Comparison of ENCODE assay signal across 16 mouse cellular contexts in the genomic region with DNA sequence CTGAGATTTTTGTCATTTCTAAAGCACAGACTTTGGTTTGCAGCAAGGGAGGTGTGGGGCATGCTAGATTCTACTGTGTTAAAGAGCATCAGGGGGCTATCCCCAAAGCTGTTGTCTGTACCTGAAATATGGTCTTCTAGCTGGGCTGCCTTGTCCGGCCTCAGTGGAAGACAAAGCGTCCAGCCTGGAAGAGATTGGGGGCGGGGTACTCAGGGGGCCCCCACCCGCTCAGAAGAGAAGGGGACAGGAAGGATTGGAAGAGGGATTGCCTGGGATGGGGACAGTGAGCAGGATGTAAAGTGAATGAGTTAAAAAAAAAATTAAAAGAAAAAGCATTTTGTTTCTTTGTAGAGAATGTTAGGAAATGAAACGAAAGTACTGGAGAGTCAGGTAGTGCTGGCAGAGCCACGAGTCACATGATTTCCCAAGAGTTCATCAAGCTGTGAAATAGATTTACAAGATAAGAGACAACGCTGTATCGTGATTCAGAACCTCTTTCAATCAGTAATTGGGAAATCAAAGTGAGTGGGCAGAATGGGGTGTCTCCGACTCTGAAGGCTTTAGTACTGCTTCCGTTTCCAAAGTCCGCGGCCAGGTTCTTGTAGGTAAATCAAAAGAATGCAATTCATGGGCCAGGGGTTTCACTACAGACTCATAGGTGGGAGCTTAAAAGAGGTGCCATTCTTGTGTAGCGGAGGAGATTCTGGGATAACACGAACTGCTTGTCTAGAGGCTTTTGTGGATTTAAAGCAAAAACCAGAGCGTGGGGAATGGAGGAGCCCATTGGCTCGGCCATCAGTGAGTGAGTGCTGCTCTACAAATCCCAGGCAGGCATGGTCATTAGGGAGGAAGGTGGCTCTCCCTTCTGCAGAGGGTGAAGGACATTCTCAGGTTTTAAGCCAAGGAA. TPM values are rescaled to one million over a fixed set of nuclear protein-coding genes. Genes with fewer than 3 reads are reported as not detected.
DNase-seq lines count a peak whose midpoint lies in the region; ATAC-seq and TF ChIP-seq lines count a peak whose summit lies in the region.
"Had no signal": no experiment of that assay in that cellular context is flagged by ENCODE, and none has a peak within 500 bp of the region (broad histone marks: within the 10 kb centered on the region; RNA-seq: fewer than 3 reads in every experiment).

No protein-coding gene starts in this region.

- DNase-seq in adrenal gland, adult 2 months = peak; percentile 26
- no peak for DNase-seq in adrenal gland, postnatal 4 days (ENCODE audit: low spot score in 2 of 2)
- DNase-seq in hindbrain, postnatal 0 days (ENCODE audit: low spot score) = no peak
- peak; percentile 42 to 52 for DNase-seq in cerebellum, postnatal 14 days
- DNase-seq in left cerebral cortex, adult 2 months (ENCODE audit: extremely low spot score in 1 of 2, low spot score in 2 of 2) = no peak
- no peak for DNase-seq in layer of hippocampus, adult 8-10 months (ENCODE audit: low spot score in 2 of 2)
- DNase-seq: forebrain, postnatal 0 days; gastrocnemius, postnatal 25 days; kidney, postnatal 10 days; liver, embryonic 13.5 days; thymus, adult 18-20 months had no signal

- WGBS in hindbrain, postnatal 0 days = 80% methylated on average over 16 of the region's 16 CpGs
- 88% methylated on average over 16 of the region's 16 CpGs for WGBS in hindbrain, embryonic 13.5 days

- intact Hi-C loops in left cerebral cortex, adult 2 months (cut with DNase I) = no loop called here

- peaks cover 11% of the 10 kb centered on the region for H3K36me3 ChIP-seq in hindbrain, postnatal 0 days (ENCODE audit: insufficient read depth, low read length)
- peaks cover 32% of the 10 kb centered on the region for H3K36me3 ChIP-seq in hindbrain, embryonic 13.5 days

- H3K9me3 ChIP-seq in hindbrain, postnatal 0 days (ENCODE audit: low read length) = no peaks in the 10 kb centered on the region
- no peaks in the 10 kb centered on the region for H3K9me3 ChIP-seq in hindbrain, embryonic 13.5 days
- H3K9me3 ChIP-seq: liver, embryonic 13.5 days had no signal

- H3K27me3 ChIP-seq in hindbrain, postnatal 0 days (ENCODE audit: insufficient read depth, low read length) = no peaks in the 10 kb centered on the region
- H3K27me3 ChIP-seq in hindbrain, embryonic 13.5 days = no peaks in the 10 kb centered on the region
- H3K27me3 ChIP-seq: liver, embryonic 13.5 days had no signal

- no peaks in the 10 kb centered on the region for H3K4me1 ChIP-seq in hindbrain, postnatal 0 days (ENCODE audit: insufficient read depth, low read length)
- H3K4me1 ChIP-seq in hindbrain, embryonic 13.5 days (replicated peaks) = peaks cover 6% of the 10 kb centered on the region

- 0 out of 2 replicates have a peak, but pooled peaks have one; percentile 27 for ATAC-seq in hindbrain, postnatal 0 days
- no peak for ATAC-seq in hindbrain, embryonic 13.5 days (ENCODE audit: low FRiP score)
- peak; percentile 59 for ATAC-seq in CD4-positive, CD25-positive, alpha-beta regulatory T cell, adult 4 months

- H3K9ac ChIP-seq in hindbrain, postnatal 0 days (replicated peaks; ENCODE audit: low read length) = no peak overlapping the region
- no peak overlapping the region for H3K9ac ChIP-seq in hindbrain, embryonic 13.5 days
- H3K9ac ChIP-seq: forebrain, postnatal 0 days; liver, embryonic 13.5 days had no signal

- H3K27ac ChIP-seq in hindbrain, postnatal 0 days = no peak overlapping the region
- H3K27ac ChIP-seq in hindbrain, embryonic 13.5 days = no peak overlapping the region
- no peak overlapping the region for H3K27ac ChIP-seq in left cerebral cortex, adult 2 months
- H3K27ac ChIP-seq: liver, embryonic 13.5 days; macrophage had no signal

- H3K4me2 ChIP-seq in hindbrain, postnatal 0 days (ENCODE audit: low read depth, low read length) = no peak overlapping the region
- no peak overlapping the region for H3K4me2 ChIP-seq in hindbrain, embryonic 13.5 days
- H3K4me2 ChIP-seq: liver, embryonic 13.5 days had no signal

- TF ChIP-seq CTCF in hindbrain, postnatal 0 days (IDR thresholded peaks at IDR 0.05; ENCODE audit: low read depth) = no peak
- TF ChIP-seq CTCF in left cerebral cortex, adult 2 months (IDR thresholded peaks at IDR 0.05) = no peak

- H3K4me3 ChIP-seq in hindbrain, postnatal 0 days (ENCODE audit: low read length) = no peak overlapping the region
- H3K4me3 ChIP-seq in hindbrain, embryonic 13.5 days = no peak overlapping the region
- H3K4me3 ChIP-seq in left cerebral cortex, adult 2 months = no peak overlapping the region
- H3K4me3 ChIP-seq: liver, embryonic 13.5 days had no signal

RNA-seq across cellular contexts. Expression of a gene that starts 8.2 kb away (rescaled TPM):
- 10 to 100 TPM; 33.0 to 35.2 TPM for total RNA-seq in adrenal gland, adult 2 months (2021)
- 38.2 and 38.7 TPM in 2 replicates for polyA plus RNA-seq in adrenal gland, adult 2 months (2012; rRNA removed)
- 10 to 100 TPM; 19.2 to 23.7 TPM for total RNA-seq in adrenal gland, postnatal 4 days (2021)
- total RNA-seq in hindbrain, postnatal 0 days (2014; rRNA removed) = 11.8 and 14.9 TPM in 2 replicates
- 14.0 and 14.5 TPM in 2 replicates for polyA plus RNA-seq in hindbrain, postnatal 0 days (2015; fragmentation: Nextera tagmentation; extraction: Ambion mirVana)
- 15.0 and 15.2 TPM in 2 replicates for polyA plus RNA-seq in hindbrain, embryonic 13.5 days (2015; fragmentation: Nextera tagmentation; extraction: Ambion mirVana)
- polyA plus RNA-seq in CD4-positive, CD25-positive, alpha-beta regulatory T cell, adult 4 months (2017; shearing (Covaris generic)) = 10 to 100 TPM; 16.4 to 19.2 TPM
- total RNA-seq in left cerebral cortex, adult 2 months (2021) = 10 to 100 TPM in 1 of 2 experiments, 1 to 10 TPM in 1; 7.7 to 11.6 TPM
- total RNA-seq in layer of hippocampus, adult 8-10 months (2022) = 10 to 100 TPM; 10.1 to 17.2 (median 13.5) TPM

RNA-seq across cellular contexts. Expression of a gene that starts 21.1 kb away (rescaled TPM):
- total RNA-seq in adrenal gland, adult 2 months (2021) = 10 to 100 TPM; 71.4 to 82.8 TPM
- 40.0 and 45.1 TPM in 2 replicates for polyA plus RNA-seq in adrenal gland, adult 2 months (2012; rRNA removed)
- 10 to 100 TPM; 93.1 to 98.2 TPM for total RNA-seq in adrenal gland, postnatal 4 days (2021)
- 53.7 and 61.6 TPM in 2 replicates for total RNA-seq in hindbrain, postnatal 0 days (2014; rRNA removed)
- polyA plus RNA-seq in hindbrain, postnatal 0 days (2015; fragmentation: Nextera tagmentation; extraction: Ambion mirVana) = 26.7 and 27.4 TPM in 2 replicates
- 22.4 and 23.8 TPM in 2 replicates for polyA plus RNA-seq in hindbrain, embryonic 13.5 days (2015; fragmentation: Nextera tagmentation; extraction: Ambion mirVana)
- polyA plus RNA-seq in CD4-positive, CD25-positive, alpha-beta regulatory T cell, adult 4 months (2017; shearing (Covaris generic)) = 10 to 100 TPM; 29.5 to 34.3 TPM
- total RNA-seq in left cerebral cortex, adult 2 months (2021) = 100 to 1,000 TPM in 1 of 2 experiments, 10 to 100 TPM in 1; 99.8 to 105 TPM
- total RNA-seq in layer of hippocampus, adult 8-10 months (2022) = 10 to 100 TPM; 85.6 to 97.4 (median 89.1) TPM

RNA-seq across cellular contexts. Expression of a gene that starts 31.5 kb away (rescaled TPM):
- not detected for total RNA-seq in adrenal gland, adult 2 months (2021)
- 0.06 TPM in 1 of 2 replicates, not detected in the other for polyA plus RNA-seq in adrenal gland, adult 2 months (2012; rRNA removed)
- total RNA-seq in adrenal gland, postnatal 4 days (2021) = not detected
- not detected in 2 replicates for total RNA-seq in hindbrain, postnatal 0 days (2014; rRNA removed)
- polyA plus RNA-seq in hindbrain, postnatal 0 days (2015; fragmentation: Nextera tagmentation; extraction: Ambion mirVana) = not detected in 2 replicates
- polyA plus RNA-seq in hindbrain, embryonic 13.5 days (2015; fragmentation: Nextera tagmentation; extraction: Ambion mirVana) = not detected in 2 replicates
- under 1 TPM; 0.16 to 0.23 TPM for polyA plus RNA-seq in CD4-positive, CD25-positive, alpha-beta regulatory T cell, adult 4 months (2017; shearing (Covaris generic))
- total RNA-seq in left cerebral cortex, adult 2 months (2021) = not detected
- not detected for total RNA-seq in layer of hippocampus, adult 8-10 months (2022)
- total RNA-seq: forebrain, postnatal 0 days; gastrocnemius, postnatal 25 days had no signal
- polyA plus RNA-seq: forebrain, postnatal 0 days; heart, embryonic 16.5 days; hindbrain, embryonic 16.5 days had no signal

Comparison
In these comparisons a context has a peak if more than half of its experiments do, and no peak if none do; other contexts are left out.
1. DNase-seq: peak in adrenal gland, adult 2 months (single experiment) and cerebellum, postnatal 14 days (2 of 2); none in adrenal gland, postnatal 4 days (0 of 2), hindbrain, postnatal 0 days (single experiment), left cerebral cortex, adult 2 months (0 of 2) and layer of hippocampus, adult 8-10 months (0 of 2).